37 mouse cellular contexts compared by ENCODE assay signal in genomic region chr17:31007357-31007756, GRCm38 (mm10). TPM values are rescaled to one million over a fixed set of nuclear protein-coding genes. Genes with fewer than 3 reads are reported as not detected.
"Had no signal": no experiment of that assay in that cellular context is flagged by ENCODE, and none has a peak within 500 bp of the region (broad histone marks: within the 10 kb centered on the region; RNA-seq: fewer than 3 reads in every experiment).

No protein-coding gene starts in this region.

- H3K4me2 ChIP-seq: limb, embryonic 12.5 days; limb, embryonic 13.5 days; limb, embryonic 15.5 days; liver, embryonic 11.5 days; liver, embryonic 12.5 days; liver, embryonic 13.5 days; liver, embryonic 15.5 days; lung, embryonic 14.5 days; lung, embryonic 15.5 days; midbrain, embryonic 11.5 days; midbrain, embryonic 12.5 days; midbrain, embryonic 13.5 days; midbrain, embryonic 15.5 days; neural tube, embryonic 12.5 days; neural tube, embryonic 13.5 days had no signal

- H3K4me3 ChIP-seq: left cerebral cortex, adult 2 months; limb, embryonic 10.5 days; limb, embryonic 12.5 days; limb, embryonic 13.5 days; limb, embryonic 15.5 days; liver, embryonic 12.5 days; liver, embryonic 13.5 days; liver, embryonic 15.5 days; lung, embryonic 15.5 days; megakaryocyte, embryonic 14.5 days; midbrain, embryonic 10.5 days; midbrain, embryonic 12.5 days; midbrain, embryonic 13.5 days; midbrain, embryonic 15.5 days; myocyte; neural tube, embryonic 12.5 days; neural tube, embryonic 13.5 days had no signal

- H3K36me3 ChIP-seq: limb, embryonic 10.5 days; limb, embryonic 12.5 days; limb, embryonic 13.5 days; limb, embryonic 15.5 days; liver, embryonic 12.5 days; liver, embryonic 13.5 days; liver, embryonic 15.5 days; lung, embryonic 15.5 days; midbrain, embryonic 10.5 days; midbrain, embryonic 12.5 days; midbrain, embryonic 13.5 days; midbrain, embryonic 15.5 days; neural tube, embryonic 12.5 days; neural tube, embryonic 13.5 days had no signal

- DNase-seq: left cerebral cortex, postnatal 4 days; liver; liver, embryonic 13.5 days; liver, postnatal 0 days; lung, adult 2 months; lung, embryonic 14.5 days; lung, postnatal 36 days; lung, postnatal 4 days; midbrain, embryonic 14.5 days had no signal

- H3K4me1 ChIP-seq: limb, embryonic 12.5 days; liver, embryonic 13.5 days; liver, embryonic 15.5 days; lung, embryonic 15.5 days; midbrain, embryonic 10.5 days; midbrain, embryonic 12.5 days; midbrain, embryonic 13.5 days; midbrain, embryonic 15.5 days; neural tube, embryonic 12.5 days; neural tube, embryonic 13.5 days had no signal

- H3K27me3 ChIP-seq: limb, embryonic 12.5 days; limb, embryonic 13.5 days; limb, embryonic 15.5 days; liver, embryonic 13.5 days; liver, embryonic 15.5 days; lung, embryonic 15.5 days; midbrain, embryonic 12.5 days; midbrain, embryonic 13.5 days; midbrain, embryonic 15.5 days; neural tube, embryonic 12.5 days; neural tube, embryonic 13.5 days had no signal

- H3K9ac ChIP-seq: limb, embryonic 12.5 days; limb, embryonic 13.5 days; limb, embryonic 15.5 days; liver, embryonic 12.5 days; liver, embryonic 13.5 days; liver, embryonic 14.5 days; liver, embryonic 15.5 days; liver, postnatal 0 days; lung, embryonic 14.5 days; lung, embryonic 15.5 days; midbrain, embryonic 12.5 days; midbrain, embryonic 13.5 days; midbrain, embryonic 15.5 days; neural tube, embryonic 12.5 days; neural tube, embryonic 13.5 days had no signal

- H3K27ac ChIP-seq: left cerebral cortex, adult 2 months; limb, embryonic 12.5 days; limb, embryonic 13.5 days; limb, embryonic 15.5 days; liver, embryonic 12.5 days; liver, embryonic 13.5 days; liver, embryonic 14.5 days; liver, embryonic 15.5 days; lung, embryonic 15.5 days; macrophage; midbrain, embryonic 10.5 days; midbrain, embryonic 12.5 days; midbrain, embryonic 13.5 days; midbrain, embryonic 15.5 days; neural tube, embryonic 12.5 days; neural tube, embryonic 13.5 days had no signal

- ATAC-seq: liver, embryonic 12.5 days; liver, postnatal 0 days; midbrain, embryonic 13.5 days; midbrain, embryonic 15.5 days; midbrain, embryonic 16.5 days had no signal

- H3K9me3 ChIP-seq: limb, embryonic 10.5 days; limb, embryonic 12.5 days; limb, embryonic 13.5 days; limb, embryonic 15.5 days; liver, embryonic 12.5 days; liver, embryonic 13.5 days; liver, embryonic 15.5 days; lung, embryonic 15.5 days; megakaryocyte, embryonic 14.5 days; midbrain, embryonic 10.5 days; midbrain, embryonic 12.5 days; midbrain, embryonic 13.5 days; midbrain, embryonic 15.5 days; neural tube, embryonic 12.5 days; neural tube, embryonic 13.5 days had no signal

RNA-seq across cellular contexts. Expression of gene Umodl1, which starts 52.9 kb away (rescaled TPM):
- total RNA-seq: liver, adult 2 months; megakaryocyte progenitor cell, adult 5-6 weeks; megakaryocyte, adult 5-6 weeks; megakaryocyte-erythroid progenitor cell, adult 5-6 weeks; monocyte, adult 5-6 weeks had no signal
- polyA plus RNA-seq: limb, embryonic 11.5 days; limb, embryonic 13.5 days; limb, embryonic 15.5 days; liver, adult 2 months; liver, embryonic 11.5 days; liver, embryonic 12.5 days; lung, embryonic 14.5 days; macrophage; midbrain, embryonic 11.5 days; midbrain, embryonic 12.5 days; midbrain, embryonic 14.5 days; midbrain, embryonic 15.5 days; myocyte; neural tube, embryonic 11.5 days; neural tube, embryonic 12.5 days; neural tube, embryonic 13.5 days had no signal
